Mouse (Mus musculus) MEL (cell line): Measurements from ENCODE around the gene Tex36. TPM values are rescaled to one million over a fixed set of nuclear protein-coding genes. Genes with fewer than 3 reads are reported as not detected.

Experiments used
- DNase-seq: peaks from one replicate; pipeline ENCODE4 v3.0.0; 2011; ENCODE audit warnings: low read depth, low spot score
- H3K27ac ChIP-seq: 2 replicates; pipeline ENCODE4 v1.5.1; 2012; ENCODE audit warnings: low read depth, mild to moderate bottlenecking, control low read depth, low read length, moderate library complexity; ENCODE audit not compliant: control insufficient read depth
- H3K27me3 ChIP-seq, 2 experiments: fragments of 150-350 bp in 1 of 2; sonication (generic) in 1 of 2; 2 replicates each; pipeline ENCODE4 v1.6.1; 2012; ENCODE audit warnings: low read length in 2 of 2, mild to moderate bottlenecking in 2 of 2, improper control_type of control experiment in 1 of 2, moderate library complexity in 1 of 2; ENCODE audit not compliant: insufficient read depth in 2 of 2, control insufficient read depth in 1 of 2
- H3K36me3 ChIP-seq, 2 experiments: 2 replicates each; pipeline ENCODE4 v1.6.1; 2012 to 2014; ENCODE audit warnings: low read length in 2 of 2, improper control_type of control experiment in 1 of 2, inconsistent platforms in 1 of 2, mild to moderate bottlenecking in 1 of 2; ENCODE audit not compliant: insufficient read depth in 2 of 2, control insufficient read depth in 1 of 2
- H3K4me1 ChIP-seq, 2 experiments: fragments of 150-350 bp in 1 of 2; sonication (generic) in 1 of 2; 2 replicates each; pipeline ENCODE4 v1.6.1; 2012; ENCODE audit warnings: low read length in 2 of 2, improper control_type of control experiment in 1 of 2, mild to moderate bottlenecking in 1 of 2; ENCODE audit not compliant: insufficient read depth in 2 of 2, control insufficient read depth in 1 of 2
- H3K4me3 ChIP-seq, 2 experiments: fragments of 150-350 bp in 1 of 2; sonication (generic) in 1 of 2; 2 replicates each; pipeline ENCODE4 v1.5.1; 2012; ENCODE audit warnings: low read depth in 2 of 2, low read length in 2 of 2, mild to moderate bottlenecking in 2 of 2, moderate library complexity in 2 of 2, control low read depth in 1 of 2, improper control_type of control experiment in 1 of 2; ENCODE audit not compliant: control insufficient read depth in 1 of 2, insufficient read depth in 1 of 2
- H3K79me2 ChIP-seq: 2 replicates; pipeline ENCODE4 v1.6.1; 2012; ENCODE audit warnings: mild to moderate bottlenecking, low read length, moderate library complexity; ENCODE audit not compliant: control insufficient read depth, poor library complexity, insufficient read depth
- H3K9ac ChIP-seq: 2 replicates; pipeline ENCODE4 v1.6.1; 2012; ENCODE audit warnings: low read depth, mild to moderate bottlenecking, control low read depth, low read length, moderate library complexity; ENCODE audit not compliant: control insufficient read depth, poor library complexity, severe bottlenecking
- H3K9me3 ChIP-seq: fragments of 150-350 bp; sonication (generic); replicated peaks from 2 replicates; pipeline ENCODE4 v1.6.1; 2012; ENCODE audit warnings: mild to moderate bottlenecking, low read length, improper control_type of control experiment, moderate library complexity; ENCODE audit not compliant: insufficient read depth
- BHLHE40 ChIP-seq: IDR thresholded peaks from 2 replicates; pipeline ENCODE4 v1.6.1; 2012; ENCODE audit warnings: low read depth, mild to moderate bottlenecking, inconsistent platforms, low read length, improper control_type of control experiment, borderline replicate concordance
- E2F4 ChIP-seq: IDR thresholded peaks from 2 replicates; pipeline ENCODE4 v1.6.1; 2011; ENCODE audit warnings: low read depth, low read length, improper control_type of control experiment, borderline replicate concordance
- MYB ChIP-seq: IDR thresholded peaks from 2 replicates; pipeline ENCODE4 v1.6.1; 2011; ENCODE audit warnings: mild to moderate bottlenecking, low read depth, low read length, improper control_type of control experiment
- NRF1 ChIP-seq: IDR thresholded peaks from 2 replicates; pipeline ENCODE4 v1.6.1; 2014; ENCODE audit warnings: low read depth, mild to moderate bottlenecking, inconsistent platforms, low read length, improper control_type of control experiment, moderate library complexity; ENCODE audit not compliant: poor library complexity, insufficient read depth, severe bottlenecking
- polyA plus RNA-seq, 2 experiments: library from polyadenylated mRNA; stranded (reverse) in 1 of 2; unstranded in 1 of 2; fragments of >175 nt in 1 of 2; fragments of >200 nt in 1 of 2; gene quantifications; 2 replicates each; pipeline versions ENCODE4 v1.2.1 to v1.2.4; 2012; ENCODE audit warnings: low replicate concordance in 2 of 2, low read depth in 1 of 2; ENCODE audit not compliant: insufficient read length in 2 of 2, insufficient read depth in 1 of 2, missing spikeins in 1 of 2
- total RNA-seq: library from RNA; depleted of rRNA; stranded (reverse); fragments of 300-350 nt; gene quantifications from 2 replicates; pipeline ENCODE4 v1.2.3, GENCODE M21; 2012; rRNA removed

The Tex36 gene
- total and polyA plus RNA-seq, 3 experiments, result not detected

DNA sequence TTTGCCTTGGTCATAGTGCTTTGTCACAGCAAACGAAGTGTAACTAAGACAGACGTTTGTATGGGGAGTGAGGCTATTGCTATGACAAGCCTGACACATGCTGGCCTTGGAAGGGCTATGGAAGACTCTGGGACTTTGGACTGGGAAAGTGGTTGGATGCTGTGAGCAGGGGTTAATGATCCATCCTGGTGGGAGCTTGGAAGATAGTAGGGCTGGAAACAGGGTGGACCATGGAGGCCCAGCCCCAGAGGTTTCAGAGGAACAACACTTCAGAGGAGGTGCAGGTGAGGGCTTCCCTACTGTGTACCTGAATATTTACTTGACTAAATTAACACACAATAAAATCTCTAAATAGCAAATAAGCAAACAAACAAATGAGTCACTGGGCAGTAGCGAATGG, 56.3 kb downstream of the Tex36 start:
- Histone ChIP-seq H3K36me3 (no peaks in the 10 kb centered on the region; a peak in 1 of 4 replicates), H3K4me1 (no peaks in the 10 kb centered on the region), H3K27ac (no peak overlapping the region), H3K27me3 (no peaks in the 10 kb centered on the region), H3K4me3 (no peak overlapping the region), H3K9me3 (no peaks in the 10 kb centered on the region), H3K9ac (no peak overlapping the region), H3K79me2 (no peaks in the 10 kb centered on the region)
- no peak for DNase-seq
- TF ChIP-seq BHLHE40, result no peak

DNA sequence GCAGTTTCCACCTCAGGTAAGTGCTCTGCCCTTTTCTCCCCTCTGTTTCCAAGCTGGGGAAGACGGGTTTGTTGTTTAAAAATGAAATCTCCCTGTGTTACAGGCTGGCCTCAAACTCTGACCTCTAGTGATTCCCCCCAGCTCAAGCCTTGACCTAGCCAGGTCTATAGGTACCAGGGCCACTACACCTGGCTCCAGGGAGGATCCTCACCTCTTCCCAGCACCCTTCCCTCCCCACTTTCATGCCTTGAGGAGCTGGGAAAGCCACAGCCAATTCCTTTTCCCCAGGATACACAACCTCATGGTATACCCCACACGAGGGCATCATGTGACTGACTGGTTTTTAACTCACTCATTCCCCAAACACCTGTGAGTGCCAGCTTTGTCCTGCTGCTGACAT, 57.0 kb downstream of the Tex36 start:
- H3K79me2 ChIP-seq, result no peaks in the 10 kb centered on the region
- no peaks in the 10 kb centered on the region for H3K27me3 ChIP-seq
- H3K27ac ChIP-seq, result no peak overlapping the region
- TF ChIP-seq NRF1, result no peak
- no peaks in the 10 kb centered on the region for H3K9me3 ChIP-seq
- H3K9ac ChIP-seq, result no peak overlapping the region
- DNase-seq, result no peak
- H3K4me3 ChIP-seq, result no peak overlapping the region
- no peaks in the 10 kb centered on the region for H3K4me1 ChIP-seq
- no peaks in the 10 kb centered on the region; a peak in 1 of 4 replicates for H3K36me3 ChIP-seq

DNA sequence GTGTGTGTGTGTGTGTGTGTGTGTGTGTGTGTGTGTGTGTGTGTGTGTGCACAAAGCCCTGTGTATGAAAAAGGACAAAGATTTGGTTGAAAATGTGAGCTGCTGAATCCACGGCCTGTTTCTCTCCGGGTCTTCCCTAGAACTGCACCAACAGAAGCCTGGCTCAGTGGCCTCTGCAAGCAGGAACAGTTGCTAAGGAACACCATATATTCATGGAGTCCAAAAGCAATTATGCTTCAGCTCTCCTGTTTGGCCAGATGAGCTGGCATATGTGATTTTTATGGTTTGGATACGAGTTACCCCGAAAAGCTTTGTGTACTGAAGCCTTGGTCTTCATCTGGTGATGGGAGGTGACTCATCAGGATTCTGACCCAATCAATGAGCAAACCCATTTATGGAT, 58.8 kb downstream of the Tex36 start:
- Histone ChIP-seq H3K27ac (no peak overlapping the region), H3K79me2 (no peaks in the 10 kb centered on the region), H3K9ac (no peak overlapping the region), H3K36me3 (no peaks in the 10 kb centered on the region), H3K4me3 (no peak overlapping the region), H3K9me3 (no peaks in the 10 kb centered on the region), H3K4me1 (no peaks in the 10 kb centered on the region), H3K27me3 (no peaks in the 10 kb centered on the region)
- no peak for TF ChIP-seq E2F4
- DNase-seq, result no peak

DNA sequence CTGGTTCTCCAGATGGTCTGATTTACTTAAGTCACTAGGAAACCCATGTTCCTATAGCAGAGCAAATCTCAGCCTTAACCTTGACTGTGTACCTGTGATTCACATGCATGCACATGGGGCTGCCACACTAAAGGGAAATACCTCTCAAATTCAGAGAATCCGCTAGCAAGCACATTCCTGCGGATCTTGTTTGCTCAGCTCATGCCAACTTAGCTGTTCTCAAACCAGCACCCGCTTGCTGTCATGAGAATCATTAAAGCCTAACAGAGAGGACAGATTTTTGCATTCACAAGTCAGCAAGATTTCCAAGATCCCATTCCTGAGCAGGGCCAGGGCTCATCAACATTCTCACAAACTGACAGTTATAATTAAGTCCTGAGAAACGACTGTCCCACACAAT, 64.6 kb downstream of the Tex36 start:
- DNase-seq, result no peak
- no peak for TF ChIP-seq MYB
- Histone ChIP-seq H3K4me3 (no peak overlapping the region), H3K27ac (no peak overlapping the region), H3K27me3 (no peaks in the 10 kb centered on the region), H3K9ac (no peak overlapping the region), H3K36me3 (no peaks in the 10 kb centered on the region), H3K9me3 (no peaks in the 10 kb centered on the region), H3K4me1 (no peaks in the 10 kb centered on the region), H3K79me2 (no peaks in the 10 kb centered on the region)

Other genes starting within 250 kb of the Tex36 start
- gene Edrf1, start 35.4 kb upstream of the Tex36 start, total RNA-seq, result 26.5 and 28.1 TPM in 2 replicates
- gene Edrf1, start 35.4 kb upstream of the Tex36 start, polyA plus RNA-seq, result 100 to 1,000 TPM in 1 of 2 experiments, 10 to 100 TPM in 1; 17.8 to 104 TPM
- gene Mmp21, start 77.9 kb upstream of the Tex36 start, total RNA-seq, result not detected in 2 replicates
- gene Mmp21, start 77.9 kb upstream of the Tex36 start, polyA plus RNA-seq, result not detected
- 86.2 and 91.0 TPM in 2 replicates for gene Bccip, start 107.2 kb upstream of the Tex36 start, total RNA-seq
- gene Bccip, start 107.2 kb upstream of the Tex36 start, polyA plus RNA-seq, result 100 to 1,000 TPM in 1 of 2 experiments, not detected in 1; 150 TPM
- gene Uros, start 107.9 kb upstream of the Tex36 start, total RNA-seq, result 12.3 and 17.5 TPM in 2 replicates
- gene Uros, start 107.9 kb upstream of the Tex36 start, polyA plus RNA-seq, result 10 to 100 TPM in 1 of 2 experiments, not detected in 1; 22.0 TPM
- 0.88 and 1.8 TPM in 2 replicates for gene Fank1, start 174.7 kb upstream of the Tex36 start, total RNA-seq
- gene Fank1, start 174.7 kb upstream of the Tex36 start, polyA plus RNA-seq, result under 1 TPM in 1 of 2 experiments, not detected in 1; 0.17 TPM
- 23.9 and 27.1 TPM in 2 replicates for gene Dhx32, start 180.6 kb upstream of the Tex36 start, total RNA-seq
- gene Dhx32, start 180.6 kb upstream of the Tex36 start, polyA plus RNA-seq, result 10 to 100 TPM in 1 of 2 experiments, not detected in 1; 25.6 TPM